In genomic region chr17:57276634-57277121, GRCm38 (mm10) we compare ENCODE assay signal across 8 mouse cellular contexts. TPM values are rescaled to one million over a fixed set of nuclear protein-coding genes. Genes with fewer than 3 reads are reported as not detected.
DNase-seq lines count a peak whose midpoint lies in the region; ATAC-seq and TF ChIP-seq lines count a peak whose summit lies in the region.

No protein-coding gene starts in this region.

- peak overlapping the region; percentile 14 for H3K9ac ChIP-seq in CH12.LX (ENCODE audit: insufficient read depth, low read depth)
- peak overlapping the region; percentile 74 for H3K9ac ChIP-seq in heart, embryonic 13.5 days
- no peak overlapping the region for H3K9ac ChIP-seq in kidney, postnatal 0 days (ENCODE audit: low read depth, low read length)
- H3K9ac ChIP-seq in liver, embryonic 14.5 days (replicated peaks) = peak overlapping the region; percentile 14; the same call in 1 of the 2 replicates
- H3K9ac ChIP-seq in neural tube, embryonic 11.5 days (ENCODE audit: low read length) = peak overlapping the region; percentile 27; the same call in 1 of the 2 replicates

- no peak for TF ChIP-seq POLR2A in CH12.LX (IDR thresholded peaks at IDR 0.05; ENCODE audit: low read depth, low read length)
- no peak for TF ChIP-seq POLR2A in brain, embryonic 14.5 days (IDR thresholded peaks at IDR 0.05; ENCODE audit: borderline replicate concordance, extremely low read depth, insufficient read depth, insufficient read length, poor library complexity, severe bottlenecking)
- TF ChIP-seq POLR2A in testis, adult 2 months (IDR thresholded peaks at IDR 0.05; ENCODE audit: control insufficient read depth, low read depth, low read length) = no peak

- peak overlapping the region; percentile 86 for H3K27ac ChIP-seq in CH12.LX (ENCODE audit: insufficient read depth, low read depth)
- H3K27ac ChIP-seq in heart, embryonic 13.5 days (replicated peaks) = 0 out of 2 replicates have a peak overlapping the region, but pooled peaks have one; percentile 26
- no peak overlapping the region for H3K27ac ChIP-seq in kidney, postnatal 0 days
- no peak overlapping the region for H3K27ac ChIP-seq in liver, embryonic 14.5 days
- H3K27ac ChIP-seq in neural tube, embryonic 11.5 days (ENCODE audit: low read depth, low read length) = no peak overlapping the region
- peak overlapping the region; percentile 37 for H3K27ac ChIP-seq in testis, adult 2 months (ENCODE audit: control insufficient read depth, insufficient read depth, low read depth, low read length)

- H3K27me3 ChIP-seq in CH12.LX (replicated peaks) = peaks cover 3% of the 10 kb centered on the region
- H3K27me3 ChIP-seq in erythroblast, embryonic 14.5 days (ENCODE audit: control insufficient read depth) = peaks cover 63% of the 10 kb centered on the region
- H3K27me3 ChIP-seq in heart, embryonic 13.5 days (replicated peaks) = peaks cover 70% of the 10 kb centered on the region
- no peaks in the 10 kb centered on the region for H3K27me3 ChIP-seq in kidney, postnatal 0 days (ENCODE audit: insufficient read depth, low read length)
- peaks cover 17% of the 10 kb centered on the region for H3K27me3 ChIP-seq in liver, embryonic 14.5 days (ENCODE audit: control insufficient read depth, insufficient read depth, low read length)
- H3K27me3 ChIP-seq in neural tube, embryonic 11.5 days (ENCODE audit: control insufficient read depth, insufficient read depth, low read length) = peaks cover 28% of the 10 kb centered on the region
- H3K27me3 ChIP-seq in testis, adult 2 months (ENCODE audit: control insufficient read depth, insufficient read depth, low read length) = no peaks in the 10 kb centered on the region

- peaks cover 17% of the 10 kb centered on the region for H3K79me2 ChIP-seq in CH12.LX (replicated peaks; ENCODE audit: control insufficient read depth, extremely low read depth, insufficient read depth, poor library complexity, severe bottlenecking)

- in situ Hi-C loops in CH12.LX (cut with MboI; ENCODE audit: low pct_ligation_motif_present, low pct_unique_long_range_greater_than_20kb, low sequenced_read_pairs) = no loop called here

- H3K4me2 ChIP-seq in CH12.LX (ENCODE audit: insufficient read depth, low read depth, poor library complexity, severe bottlenecking) = peak overlapping the region; percentile 87
- peak overlapping the region; percentile 88 for H3K4me2 ChIP-seq in heart, embryonic 13.5 days
- H3K4me2 ChIP-seq in kidney, postnatal 0 days (ENCODE audit: low read length) = peak overlapping the region; percentile 61
- H3K4me2 ChIP-seq in liver, embryonic 14.5 days (ENCODE audit: low read depth) = peak overlapping the region; percentile 65
- H3K4me2 ChIP-seq in neural tube, embryonic 11.5 days (ENCODE audit: low read depth) = peak overlapping the region; percentile 54

- WGBS in heart, embryonic 13.5 days = under 1% methylated on average over 20 of the region's 20 CpGs
- WGBS in kidney, postnatal 0 days = under 1% methylated on average over 20 of the region's 20 CpGs
- under 1% methylated on average over 20 of the region's 20 CpGs for WGBS in liver, embryonic 14.5 days (ENCODE audit: insufficient replicate concordance)
- WGBS in neural tube, embryonic 11.5 days = under 1% methylated on average over 20 of the region's 20 CpGs

- H3K36me3 ChIP-seq in CH12.LX (replicated peaks in 1 of 2; ENCODE audit: control insufficient read depth in 1 of 2, insufficient read depth in 1 of 2, low read length in 1 of 2) = peaks cover 0 to 5% of the 10 kb centered on the region in 2 experiments
- no peaks in the 10 kb centered on the region for H3K36me3 ChIP-seq in erythroblast, embryonic 14.5 days (ENCODE audit: control insufficient read depth)
- no peaks in the 10 kb centered on the region for H3K36me3 ChIP-seq in heart, embryonic 13.5 days
- no peaks in the 10 kb centered on the region for H3K36me3 ChIP-seq in kidney, postnatal 0 days (ENCODE audit: insufficient read depth, low read length)
- no peaks in the 10 kb centered on the region for H3K36me3 ChIP-seq in liver, embryonic 14.5 days (replicated peaks; ENCODE audit: control insufficient read depth, insufficient read depth, low read depth)
- no peaks in the 10 kb centered on the region for H3K36me3 ChIP-seq in neural tube, embryonic 11.5 days (ENCODE audit: control insufficient read depth, insufficient read depth, low read length)
- H3K36me3 ChIP-seq in testis, adult 2 months (ENCODE audit: control insufficient read depth, insufficient read depth, low read length) = no peaks in the 10 kb centered on the region

- peak overlapping the region; percentile 52 to 74 (median 62) for H3K4me3 ChIP-seq in CH12.LX (replicated peaks in 1 of 3; ENCODE audit: low read depth in 2 of 3, low read length in 2 of 3, poor library complexity in 1 of 3)
- H3K4me3 ChIP-seq in erythroblast, embryonic 14.5 days (replicated peaks) = peak overlapping the region; percentile 59
- H3K4me3 ChIP-seq in heart, embryonic 13.5 days = peak overlapping the region; percentile 62
- H3K4me3 ChIP-seq in kidney, postnatal 0 days (replicated peaks; ENCODE audit: low read depth, low read length) = peak overlapping the region; percentile 50
- H3K4me3 ChIP-seq in liver, embryonic 14.5 days (ENCODE audit: insufficient read depth in 1 of 2, low read depth in 2 of 2, low read length in 2 of 2) = peak overlapping the region; percentile 48 to 89
- H3K4me3 ChIP-seq in neural tube, embryonic 11.5 days (ENCODE audit: low read depth, low read length) = peak overlapping the region; percentile 37
- peak overlapping the region; percentile 77 for H3K4me3 ChIP-seq in testis, adult 2 months (ENCODE audit: control insufficient read depth, low read depth, low read length)

- peaks cover 17 to 48% of the 10 kb centered on the region in 2 experiments for H3K4me1 ChIP-seq in CH12.LX (ENCODE audit: control insufficient read depth in 1 of 2, insufficient read depth in 2 of 2)
- H3K4me1 ChIP-seq in erythroblast, embryonic 14.5 days (ENCODE audit: control insufficient read depth) = peaks cover 26% of the 10 kb centered on the region
- peaks cover 24% of the 10 kb centered on the region for H3K4me1 ChIP-seq in heart, embryonic 13.5 days
- peaks cover 6% of the 10 kb centered on the region for H3K4me1 ChIP-seq in kidney, postnatal 0 days (replicated peaks; ENCODE audit: insufficient read depth, low read length)
- H3K4me1 ChIP-seq in liver, embryonic 14.5 days (replicated peaks; ENCODE audit: control insufficient read depth in 2 of 2, insufficient read depth in 2 of 2, low read length in 1 of 2) = peaks cover 4 to 17% of the 10 kb centered on the region in 2 experiments
- 0 out of 2 replicates have a peak, but pooled peaks cover 5% of the 10 kb centered on the region for H3K4me1 ChIP-seq in neural tube, embryonic 11.5 days (ENCODE audit: control insufficient read depth, insufficient read depth, low read length)
- H3K4me1 ChIP-seq in testis, adult 2 months (ENCODE audit: control insufficient read depth, insufficient read depth, low read length) = peaks cover 21% of the 10 kb centered on the region

- no peak; the same call in 1 of the 2 replicates for TF ChIP-seq EP300 in CH12.LX (IDR thresholded peaks at IDR 0.05; ENCODE audit: low read length)
- TF ChIP-seq EP300 in liver, embryonic 14.5 days (IDR thresholded peaks at IDR 0.05; ENCODE audit: low read depth) = no peak

- dilution Hi-C loops in CH12.LX (cut with MboI; ENCODE audit: extremely low pct_ligation_motif_present, extremely low pct_unique_long_range_greater_than_20kb, low sequenced_read_pairs) = no loop called here

- peak; percentile 94 for DNase-seq in CH12.LX (ENCODE audit: extremely low read depth)
- peak; percentile 94 for DNase-seq in brain, embryonic 14.5 days (ENCODE audit: low read depth)
- DNase-seq in kidney, postnatal 0 days (ENCODE audit: low spot score) = peak; percentile 92
- DNase-seq in liver, embryonic 14.5 days (ENCODE audit: low read depth in 3 of 3, low spot score in 3 of 3) = peak; percentile 57 to 67 (median 59)
- DNase-seq in neural tube, embryonic 11.5 days (ENCODE audit: low spot score) = peak; percentile 87

- no peak for ATAC-seq in heart, embryonic 13.5 days (ENCODE audit: extremely low read depth, insufficient number of reproducible peaks, low FRiP score, low TSS enrichment)
- ATAC-seq in kidney, postnatal 0 days (replicated peaks; ENCODE audit: low FRiP score, low read depth) = peak; percentile 50
- peak; percentile 46; the same call in 1 of the 2 replicates for ATAC-seq in liver, embryonic 14.5 days (ENCODE audit: insufficient read depth)
- peak; percentile 70 for ATAC-seq in neural tube, embryonic 11.5 days (ENCODE audit: insufficient read depth, low FRiP score, low TSS enrichment)

- H3K9me3 ChIP-seq in CH12.LX (replicated peaks; ENCODE audit: low read length) = no peaks in the 10 kb centered on the region
- H3K9me3 ChIP-seq in erythroblast, embryonic 14.5 days (ENCODE audit: control insufficient read depth, low read length) = no peaks in the 10 kb centered on the region
- no peaks in the 10 kb centered on the region for H3K9me3 ChIP-seq in heart, embryonic 13.5 days
- H3K9me3 ChIP-seq in kidney, postnatal 0 days (replicated peaks; ENCODE audit: low read length) = no peaks in the 10 kb centered on the region
- no peaks in the 10 kb centered on the region for H3K9me3 ChIP-seq in liver, embryonic 14.5 days (ENCODE audit: control insufficient read depth, low read length)
- H3K9me3 ChIP-seq in neural tube, embryonic 11.5 days (ENCODE audit: control insufficient read depth, low read length) = no peaks in the 10 kb centered on the region

- TF ChIP-seq CTCF in CH12.LX (conservative IDR thresholded peaks at IDR 0.05 in 1 of 2, IDR thresholded peaks at IDR 0.05 in 1 of 2; ENCODE audit: low read depth in 2 of 2, low read length in 2 of 2) = peak; percentile 82 to 90
- peak; percentile 87 for TF ChIP-seq CTCF in brain, embryonic 14.5 days (IDR thresholded peaks at IDR 0.05; ENCODE audit: borderline replicate concordance, extremely low read depth, insufficient read depth, insufficient read length)
- peak; percentile 92 for TF ChIP-seq CTCF in kidney, postnatal 0 days (IDR thresholded peaks at IDR 0.05; ENCODE audit: low read depth)
- peak; percentile 89 for TF ChIP-seq CTCF in liver, embryonic 14.5 days (IDR thresholded peaks at IDR 0.05; ENCODE audit: low read depth)
- peak; percentile 76 for TF ChIP-seq CTCF in testis, adult 2 months (IDR thresholded peaks at IDR 0.05; ENCODE audit: control insufficient read depth, insufficient read depth, insufficient replicate concordance, low read depth, low read length)

- TF ChIP-seq RAD21 in CH12.LX (IDR thresholded peaks at IDR 0.05; ENCODE audit: low read depth, low read length) = peak; percentile 57

RNA-seq across cellular contexts. Expression of gene Vav1, which starts 2.2 kb away (rescaled TPM):
- total RNA-seq in CH12.LX (2012; rRNA removed) (84.3 and 108 TPM in 2 replicates), CH12.LX (2014; rRNA removed) (60.3 and 66.7 TPM in 2 replicates)
- 90.9 and 99.8 TPM in 2 replicates for polyA plus RNA-seq in CH12.LX (2012; ENCODE audit: insufficient read length, low read depth)
- polyA plus RNA-seq in brain, embryonic 14.5 days (2012; rRNA removed) = 0.82 and 0.86 TPM in 2 replicates
- 0.18 and 0.21 TPM in 2 replicates for polyA plus RNA-seq in erythroblast, embryonic 14.5 days (2012)
- 1.8 and 2.4 TPM in 2 replicates for polyA plus RNA-seq in heart, embryonic 13.5 days (2015; fragmentation: Nextera tagmentation; extraction: Ambion mirVana)
- 0.87 and 1.1 TPM in 2 replicates for polyA plus RNA-seq in kidney, postnatal 0 days (2015; fragmentation: Nextera tagmentation; extraction: Ambion mirVana)
- polyA plus RNA-seq in liver, embryonic 14.5 days (2012; rRNA removed) = 4.6 and 6.9 TPM in 2 replicates
- 10.7 and 11.0 TPM in 2 replicates for polyA plus RNA-seq in liver, embryonic 14.5 days (2014; fragmentation: Nextera tagmentation; extraction: Ambion mirVana)
- 1.9 and 2.5 TPM in 2 replicates for polyA plus RNA-seq in neural tube, embryonic 11.5 days (2014; fragmentation: Nextera tagmentation; extraction: Ambion mirVana)
- 7.4 and 8.4 TPM in 2 replicates for polyA plus RNA-seq in testis, adult 2 months (2012; rRNA removed)

RNA-seq across cellular contexts. Expression of gene Trip10, which starts 27.4 kb away (rescaled TPM):
- total RNA-seq in CH12.LX (2012; rRNA removed) (22.9 and 25.2 TPM in 2 replicates), CH12.LX (2014; rRNA removed) (21.5 and 22.1 TPM in 2 replicates)
- 40.0 and 44.6 TPM in 2 replicates for polyA plus RNA-seq in CH12.LX (2012; ENCODE audit: insufficient read length, low read depth)
- 11.7 and 11.9 TPM in 2 replicates for polyA plus RNA-seq in brain, embryonic 14.5 days (2012; rRNA removed)
- polyA plus RNA-seq in erythroblast, embryonic 14.5 days (2012) = 0.04 and 0.18 TPM in 2 replicates
- 35.2 and 39.7 TPM in 2 replicates for polyA plus RNA-seq in heart, embryonic 13.5 days (2015; fragmentation: Nextera tagmentation; extraction: Ambion mirVana)
- 40.8 and 43.6 TPM in 2 replicates for polyA plus RNA-seq in kidney, postnatal 0 days (2015; fragmentation: Nextera tagmentation; extraction: Ambion mirVana)
- 4.4 and 6.6 TPM in 2 replicates for polyA plus RNA-seq in liver, embryonic 14.5 days (2012; rRNA removed)
- 5.5 and 6.0 TPM in 2 replicates for polyA plus RNA-seq in liver, embryonic 14.5 days (2014; fragmentation: Nextera tagmentation; extraction: Ambion mirVana)
- 21.3 and 21.7 TPM in 2 replicates for polyA plus RNA-seq in neural tube, embryonic 11.5 days (2014; fragmentation: Nextera tagmentation; extraction: Ambion mirVana)
- polyA plus RNA-seq in testis, adult 2 months (2012; rRNA removed) = 4.5 and 5.6 TPM in 2 replicates

RNA-seq across cellular contexts. Expression of gene Gpr108, which starts 28.4 kb away (rescaled TPM):
- total RNA-seq in CH12.LX (2012; rRNA removed) (23.6 and 32.0 TPM in 2 replicates), CH12.LX (2014; rRNA removed) (17.4 and 20.2 TPM in 2 replicates)
- polyA plus RNA-seq in CH12.LX (2012; ENCODE audit: insufficient read length, low read depth) = 25.0 and 26.0 TPM in 2 replicates
- 18.3 and 20.8 TPM in 2 replicates for polyA plus RNA-seq in brain, embryonic 14.5 days (2012; rRNA removed)
- polyA plus RNA-seq in erythroblast, embryonic 14.5 days (2012) = 1.4 and 1.9 TPM in 2 replicates
- polyA plus RNA-seq in heart, embryonic 13.5 days (2015; fragmentation: Nextera tagmentation; extraction: Ambion mirVana) = 25.5 and 26.4 TPM in 2 replicates
- polyA plus RNA-seq in kidney, postnatal 0 days (2015; fragmentation: Nextera tagmentation; extraction: Ambion mirVana) = 37.6 and 40.4 TPM in 2 replicates
- 7.6 and 8.5 TPM in 2 replicates for polyA plus RNA-seq in liver, embryonic 14.5 days (2012; rRNA removed)
- 12.0 and 12.8 TPM in 2 replicates for polyA plus RNA-seq in liver, embryonic 14.5 days (2014; fragmentation: Nextera tagmentation; extraction: Ambion mirVana)
- 24.2 and 29.1 TPM in 2 replicates for polyA plus RNA-seq in neural tube, embryonic 11.5 days (2014; fragmentation: Nextera tagmentation; extraction: Ambion mirVana)
- polyA plus RNA-seq in testis, adult 2 months (2012; rRNA removed) = 34.1 and 37.3 TPM in 2 replicates

RNA-seq across cellular contexts. Expression of gene C3, which starts 48.7 kb away (rescaled TPM):
- 2.5 and 5.4 TPM in 2 replicates for total RNA-seq in CH12.LX (2012; rRNA removed)
- total RNA-seq in CH12.LX (2014; rRNA removed) = 1.4 and 3.9 TPM in 2 replicates
- 1.2 and 1.5 TPM in 2 replicates for polyA plus RNA-seq in CH12.LX (2012; ENCODE audit: insufficient read length, low read depth)
- polyA plus RNA-seq in brain, embryonic 14.5 days (2012; rRNA removed) = 1.0 and 2.0 TPM in 2 replicates
- polyA plus RNA-seq in erythroblast, embryonic 14.5 days (2012) = 0.11 and 0.12 TPM in 2 replicates
- 1.6 and 4.0 TPM in 2 replicates for polyA plus RNA-seq in heart, embryonic 13.5 days (2015; fragmentation: Nextera tagmentation; extraction: Ambion mirVana)
- polyA plus RNA-seq in kidney, postnatal 0 days (2015; fragmentation: Nextera tagmentation; extraction: Ambion mirVana) = 2.0 and 2.9 TPM in 2 replicates
- polyA plus RNA-seq in liver, embryonic 14.5 days (2012; rRNA removed) = 207 and 240 TPM in 2 replicates
- 200 and 205 TPM in 2 replicates for polyA plus RNA-seq in liver, embryonic 14.5 days (2014; fragmentation: Nextera tagmentation; extraction: Ambion mirVana)
- polyA plus RNA-seq in neural tube, embryonic 11.5 days (2014; fragmentation: Nextera tagmentation; extraction: Ambion mirVana) = 0.49 and 0.66 TPM in 2 replicates
- polyA plus RNA-seq in testis, adult 2 months (2012; rRNA removed) = 6.3 and 12.4 TPM in 2 replicates

Comparison
In these comparisons a context has a peak if more than half of its experiments do, and no peak if none do; other contexts are left out.
1. H3K27ac ChIP-seq: peak in CH12.LX (single experiment), heart, embryonic 13.5 days (single experiment) and testis, adult 2 months (single experiment); none in kidney, postnatal 0 days (single experiment), liver, embryonic 14.5 days (single experiment) and neural tube, embryonic 11.5 days (single experiment).
2. Peak in every context shown above with its lines, with median percentiles within 50 percentile points of each other: DNase-seq, H3K4me2 ChIP-seq, H3K4me3 ChIP-seq and CTCF ChIP-seq.